Mouse (Mus musculus): ENCODE measurements at regions not wholly inside any gene's neighbourhood (a gene's known extent, or its start where the extent isn't known, plus 50 kb on each side); places are given as distances from the start of the nearest gene placed in this dataset.

GRCm38 (mm10) chr3:45198994-45199589 is 179.1 kb upstream of the Pcdh10 start:
- no peak for DNase-seq
- intact Hi-C loops (cut with DNase I; ENCODE audit: low total_unique reads), result no loop called here

- intact Hi-C loops (cut with DNase I; ENCODE audit: low total_unique reads), result no loop called here
- no peak for DNase-seq
Observed at GRCm38 (mm10) chr3:45204392-45205043, 173.7 kb upstream of the Pcdh10 start.

GRCm38 (mm10) chr3:45231641-45232433 is 146.4 kb upstream of the Pcdh10 start:
- DNase-seq, result no peak
- intact Hi-C loops (cut with DNase I; ENCODE audit: low total_unique reads), result no loop called here

- no peak for DNase-seq
- intact Hi-C loops (cut with DNase I; ENCODE audit: low total_unique reads), result no loop called here
Observed at GRCm38 (mm10) chr3:45238457-45238856, 139.7 kb upstream of the Pcdh10 start.

GRCm38 (mm10) chr3:45245456-45245855 is 132.7 kb upstream of the Pcdh10 start:
- intact Hi-C loops (cut with DNase I; ENCODE audit: low total_unique reads), result no loop called here
- DNase-seq, result no peak

GRCm38 (mm10) chr3:45246601-45247000 is 131.6 kb upstream of the Pcdh10 start:
- DNase-seq, result no peak
- intact Hi-C loops (cut with DNase I; ENCODE audit: low total_unique reads), result no loop called here

GRCm38 (mm10) chr3:45276783-45277182 is 101.4 kb upstream of the Pcdh10 start:
- DNase-seq, result no peak
- intact Hi-C loops (cut with DNase I; ENCODE audit: low total_unique reads), result no loop called here

- intact Hi-C loops (cut with DNase I; ENCODE audit: low total_unique reads), result no loop called here
- peak; percentile 52 for DNase-seq
Observed at GRCm38 (mm10) chr3:45297242-45297853, 80.8 kb upstream of the Pcdh10 start.

- intact Hi-C loops (cut with DNase I; ENCODE audit: low total_unique reads), result no loop called here
- no peak for DNase-seq
Observed at GRCm38 (mm10) chr3:45319257-45319656, 58.9 kb upstream of the Pcdh10 start.

All from gastrocnemius, postnatal 14 days (tissue).